Mouse (Mus musculus): ENCODE results near the gene Ubxn10.

The Ubxn10 gene

GRCm38 (mm10) chr4:138737031-138737430 is at the start of gene Ubxn10:
Gene Ubxn10 (minus strand): TSS chr4:138737167.
- DNase-seq (ENCODE audit: low read depth in 1 of 2, low spot score in 2 of 2), result no peak

GRCm38 (mm10) chr4:138786141-138786540 is 49.2 kb upstream of the Ubxn10 start:
- DNase-seq (ENCODE audit: low read depth in 1 of 2, low spot score in 2 of 2), result no peak

- no peak for DNase-seq (ENCODE audit: low read depth in 1 of 2, low spot score in 2 of 2)
Observed at GRCm38 (mm10) chr4:138785721-138786120, 48.8 kb upstream of the Ubxn10 start.

- DNase-seq (ENCODE audit: low read depth in 1 of 2, low spot score in 2 of 2), result no peak
Observed at GRCm38 (mm10) chr4:138782098-138782497, 45.1 kb upstream of the Ubxn10 start.

GRCm38 (mm10) chr4:138780300-138780699 is 43.3 kb upstream of the Ubxn10 start:
- no peak for DNase-seq (ENCODE audit: low read depth in 1 of 2, low spot score in 2 of 2)

- no peak for DNase-seq (ENCODE audit: low read depth in 1 of 2, low spot score in 2 of 2)
Observed at GRCm38 (mm10) chr4:138777417-138778407, 40.7 kb upstream of the Ubxn10 start.

GRCm38 (mm10) chr4:138775435-138775834 is 38.5 kb upstream of the Ubxn10 start, which contains the start of gene Pla2g2d:
Gene Pla2g2d (plus strand): TSS chr4:138775735.
- no peak for DNase-seq (ENCODE audit: low read depth in 1 of 2, low spot score in 2 of 2)

- DNase-seq (ENCODE audit: low read depth in 1 of 2, low spot score in 2 of 2), result no peak
Observed at GRCm38 (mm10) chr4:138772386-138772785, 35.4 kb upstream of the Ubxn10 start.

GRCm38 (mm10) chr4:138771970-138772369 is 35.0 kb upstream of the Ubxn10 start:
- no peak for DNase-seq (ENCODE audit: low read depth in 1 of 2, low spot score in 2 of 2)

- no peak for DNase-seq (ENCODE audit: low read depth in 1 of 2, low spot score in 2 of 2)
Observed at GRCm38 (mm10) chr4:138762266-138762665, 25.3 kb upstream of the Ubxn10 start.

GRCm38 (mm10) chr4:138757416-138757815 is 20.4 kb upstream of the Ubxn10 start, which contains the start of gene Pla2g2f:
Gene Pla2g2f (minus strand): TSS chr4:138757626.
- no peak for DNase-seq (ENCODE audit: low read depth in 1 of 2, low spot score in 2 of 2)

GRCm38 (mm10) chr4:138755983-138756382 is 19.0 kb upstream of the Ubxn10 start:
- DNase-seq (ENCODE audit: low read depth in 1 of 2, low spot score in 2 of 2), result no peak

- DNase-seq (ENCODE audit: low read depth in 1 of 2, low spot score in 2 of 2), result no peak
Observed at GRCm38 (mm10) chr4:138755439-138755838, 18.5 kb upstream of the Ubxn10 start.

- no peak for DNase-seq (ENCODE audit: low read depth in 1 of 2, low spot score in 2 of 2)
Observed at GRCm38 (mm10) chr4:138754432-138754831, 17.5 kb upstream of the Ubxn10 start.

- no peak for DNase-seq (ENCODE audit: low read depth in 1 of 2, low spot score in 2 of 2)
Observed at GRCm38 (mm10) chr4:138753608-138754007, 16.6 kb upstream of the Ubxn10 start.

- DNase-seq (ENCODE audit: low read depth in 1 of 2, low spot score in 2 of 2), result no peak
Observed at GRCm38 (mm10) chr4:138752603-138753002, 15.6 kb upstream of the Ubxn10 start.

- no peak for DNase-seq (ENCODE audit: low read depth in 1 of 2, low spot score in 2 of 2)
Observed at GRCm38 (mm10) chr4:138748369-138749072, 11.6 kb upstream of the Ubxn10 start.

GRCm38 (mm10) chr4:138747851-138748250 is 10.9 kb upstream of the Ubxn10 start:
- DNase-seq (ENCODE audit: low read depth in 1 of 2, low spot score in 2 of 2), result no peak

GRCm38 (mm10) chr4:138746866-138747265 is 9.9 kb upstream of the Ubxn10 start:
- no peak for DNase-seq (ENCODE audit: low read depth in 1 of 2, low spot score in 2 of 2)

GRCm38 (mm10) chr4:138745884-138746283 is 8.9 kb upstream of the Ubxn10 start:
- DNase-seq (ENCODE audit: low read depth in 1 of 2, low spot score in 2 of 2), result no peak

- no peak for DNase-seq (ENCODE audit: low read depth in 1 of 2, low spot score in 2 of 2)
Observed at GRCm38 (mm10) chr4:138739136-138739851, 2.3 kb upstream of the Ubxn10 start.
